Mouse (Mus musculus) lung, postnatal 4 days (tissue): ENCODE results near the gene Acad9.
A peak's percentile ranks its signal among the peaks of the same experiment; 100 is the strongest.
"Not testable (repeated sequence)": the region's sequence is repeated elsewhere in the genome, so short reads cannot be mapped to it uniquely, and the experiment has no call there.

Experiments used
- DNase-seq, 2 experiments: peaks; one replicate each; pipeline ENCODE4 v3.0.0; 2021

The Acad9 gene

DNA sequence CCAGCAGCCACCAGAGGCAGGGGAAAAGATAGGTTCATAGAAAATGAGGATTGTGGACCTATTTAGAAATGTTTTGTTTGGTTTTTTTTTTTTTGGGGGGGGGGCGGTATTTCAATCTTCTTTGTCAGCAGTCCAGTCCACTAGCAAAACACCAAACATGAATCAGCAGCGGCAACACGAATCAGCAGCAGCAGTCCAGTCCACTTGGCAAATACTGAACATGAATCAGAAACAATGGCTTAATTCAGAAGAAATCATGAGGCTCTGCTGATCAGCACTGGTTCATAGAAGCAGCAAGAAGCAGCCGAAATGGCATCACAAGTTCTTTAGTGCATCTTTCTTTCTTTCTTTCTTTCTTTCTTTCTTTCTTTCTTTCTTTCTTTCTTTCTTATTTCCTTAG is 50.3 kb downstream of the Acad9 start:
- no peak for DNase-seq

GRCm38 (mm10) chr3:36119684-36120548 is 54.1 kb downstream of the Acad9 start:
- no peak for DNase-seq

DNA sequence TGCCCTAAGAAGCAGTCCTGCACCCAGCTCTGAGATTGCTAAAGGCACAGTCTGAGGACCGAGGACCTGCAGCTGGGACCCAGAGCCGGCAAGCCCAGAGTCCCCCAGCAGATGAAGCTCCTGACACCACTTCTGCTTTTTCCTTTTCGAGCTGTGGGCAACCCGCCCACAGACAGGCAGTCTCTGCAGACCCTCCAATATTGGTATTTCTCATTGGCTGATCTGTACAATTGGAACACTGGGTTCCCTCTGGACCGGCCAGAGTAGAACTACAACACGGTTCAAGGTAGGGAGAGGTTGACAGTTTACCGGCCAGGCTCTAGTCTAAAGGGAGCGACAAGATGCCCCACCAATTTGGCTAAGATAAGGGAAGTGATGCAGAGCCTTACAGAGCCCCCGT is 60.4 kb downstream of the Acad9 start:
- not testable (repeated sequence) for DNase-seq

- DNase-seq = no peak
Measured at GRCm38 (mm10) chr3:36136152-36136551, 70.4 kb downstream of the Acad9 start.

- DNase-seq = peak in 1 of 2 experiments; percentile 15
Measured at GRCm38 (mm10) chr3:36137560-36137959, 71.8 kb downstream of the Acad9 start.

GRCm38 (mm10) chr3:36138171-36138660 is 72.4 kb downstream of the Acad9 start:
- DNase-seq = no peak

DNA sequence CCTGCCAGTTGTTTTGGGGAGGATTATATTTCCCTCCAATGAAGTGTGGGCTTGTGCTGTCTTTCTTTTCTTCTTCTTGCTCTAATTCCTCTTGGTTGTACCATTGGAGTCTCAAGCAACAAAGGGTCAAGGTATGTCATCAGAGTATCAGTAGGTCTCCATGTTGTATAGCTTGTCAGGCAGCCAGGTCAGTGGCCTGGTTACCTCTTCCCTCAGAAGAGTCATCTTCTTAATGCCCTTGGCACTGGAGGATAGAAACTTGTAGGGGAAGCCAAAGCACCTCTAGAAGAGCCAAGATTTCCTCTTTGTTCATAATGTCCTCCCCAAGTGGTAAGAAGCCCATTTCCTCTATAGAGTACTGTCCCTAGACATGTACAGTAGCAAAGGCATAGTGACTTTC is 73.2 kb downstream of the Acad9 start:
- no peak for DNase-seq
